Mouse (Mus musculus) lung, postnatal 4 days (tissue): ENCODE measurements around the gene Olfr38.
A peak's percentile ranks its signal among the peaks of the same experiment; 100 is the strongest.

ENCODE experiments used
- DNase-seq, 2 experiments: peaks; one replicate each; pipeline ENCODE4 v3.0.0; 2021

Gene Olfr38

DNA sequence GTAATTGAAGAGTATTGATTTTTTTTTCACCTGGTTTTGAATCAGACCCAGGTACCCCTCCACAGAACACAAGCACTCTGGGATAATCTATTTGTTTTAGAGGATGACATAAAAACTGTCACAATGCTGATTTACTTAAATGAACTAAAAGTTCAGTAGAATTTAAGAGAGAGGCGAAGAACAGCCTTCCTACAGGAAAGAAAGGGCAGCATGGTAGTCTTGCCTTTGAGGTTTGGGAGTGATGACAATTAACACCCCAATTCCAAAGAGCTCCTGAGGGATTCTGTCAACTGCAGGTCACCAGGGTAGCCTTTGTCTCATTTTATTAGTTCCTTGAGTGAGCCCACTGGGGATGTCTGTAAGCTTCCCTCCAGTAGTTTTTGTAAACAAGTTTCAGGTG lies at the start of gene Olfr38:
Gene Olfr38 (plus strand): TSS at position 301 of the 400 bp plus-strand sequence.
- DNase-seq = no peak

DNA sequence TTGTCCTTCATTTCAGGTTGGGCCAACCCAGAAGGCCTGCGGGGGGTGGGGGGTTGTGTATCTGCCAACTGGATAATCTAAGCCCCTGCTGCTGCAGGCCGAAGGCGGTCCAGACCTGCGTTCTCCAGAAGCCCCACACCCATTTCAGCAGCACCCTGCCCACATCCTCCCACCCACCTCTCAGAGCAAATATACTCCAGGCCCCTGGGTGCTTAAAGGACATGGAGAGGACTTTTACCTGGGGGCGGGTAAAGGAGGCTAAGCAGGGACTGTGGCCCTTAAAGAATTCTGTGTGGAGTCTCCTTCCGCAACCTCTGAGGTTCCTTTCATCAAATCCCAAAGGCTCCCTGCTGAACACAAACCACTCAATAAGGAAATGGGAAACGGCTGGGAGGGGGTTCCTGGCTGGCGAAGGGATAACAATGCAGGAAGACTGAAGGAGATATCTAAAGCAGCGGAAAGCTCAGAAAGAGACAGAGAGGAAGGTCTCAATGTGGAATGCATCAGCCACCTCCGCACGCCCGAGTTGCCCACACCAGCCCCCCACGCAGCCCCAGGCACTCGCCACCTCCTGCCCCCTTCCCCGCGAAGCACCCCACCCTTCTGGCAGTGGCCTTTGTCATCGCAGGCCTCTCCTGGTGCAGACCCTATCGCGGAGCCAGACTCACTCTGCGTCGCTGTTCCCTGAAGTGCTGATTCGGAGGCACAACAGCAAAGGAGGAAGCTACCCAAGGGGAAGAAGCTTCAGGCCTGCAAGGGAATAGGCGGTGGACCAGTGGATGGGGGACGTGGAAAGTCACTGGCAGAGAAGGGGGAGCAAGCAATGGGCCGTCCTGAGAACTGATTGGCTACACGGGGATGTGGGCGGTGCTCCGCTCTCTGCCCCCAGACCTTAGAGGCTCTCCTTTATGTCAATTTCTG lies 46.7 kb upstream of the Olfr38 start, which contains the start of gene Tcaf1:
Gene Tcaf1 (minus strand): TSS at position 798 of the 921 bp plus-strand sequence.
- peak; percentile 82 to 90 for DNase-seq

DNA sequence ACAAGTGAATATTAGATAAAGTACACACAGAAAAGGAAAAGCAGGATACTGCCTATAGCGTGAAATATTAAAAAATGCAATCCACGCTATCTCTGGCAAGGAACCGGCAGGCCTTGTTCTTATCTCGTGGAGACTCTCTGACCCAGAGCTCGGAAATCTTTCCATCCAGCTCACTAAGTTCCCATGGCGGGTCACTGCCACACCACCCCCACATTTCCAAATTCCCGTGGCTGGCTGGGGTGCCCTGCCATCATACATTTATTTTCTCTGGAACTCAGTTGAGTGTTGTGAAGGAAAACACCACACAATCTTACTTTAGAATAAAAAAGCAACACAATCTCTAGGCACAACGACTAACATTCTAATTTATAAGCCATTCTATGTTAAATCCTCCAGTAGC lies 41.5 kb upstream of the Olfr38 start:
- DNase-seq = no peak

DNA sequence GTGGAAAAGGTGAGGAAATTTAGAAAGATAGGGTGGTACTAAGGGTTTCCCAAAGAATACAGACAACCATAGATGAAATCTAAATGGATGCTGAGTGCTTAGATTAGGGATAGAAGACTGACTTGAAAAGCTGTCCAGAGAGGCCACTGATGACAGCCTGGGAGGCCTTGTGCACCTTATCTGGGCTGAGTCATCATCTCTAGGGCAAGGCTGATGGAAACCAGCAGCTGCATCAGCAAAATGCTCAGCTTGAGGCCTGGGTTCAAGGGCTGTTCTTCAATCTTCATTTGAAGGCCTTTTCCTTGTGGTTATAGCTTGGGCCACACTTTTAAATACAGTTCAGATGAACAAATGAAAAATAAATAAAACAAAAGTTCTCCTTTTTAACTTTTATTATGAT lies 38.2 kb upstream of the Olfr38 start:
- DNase-seq = no peak

DNA sequence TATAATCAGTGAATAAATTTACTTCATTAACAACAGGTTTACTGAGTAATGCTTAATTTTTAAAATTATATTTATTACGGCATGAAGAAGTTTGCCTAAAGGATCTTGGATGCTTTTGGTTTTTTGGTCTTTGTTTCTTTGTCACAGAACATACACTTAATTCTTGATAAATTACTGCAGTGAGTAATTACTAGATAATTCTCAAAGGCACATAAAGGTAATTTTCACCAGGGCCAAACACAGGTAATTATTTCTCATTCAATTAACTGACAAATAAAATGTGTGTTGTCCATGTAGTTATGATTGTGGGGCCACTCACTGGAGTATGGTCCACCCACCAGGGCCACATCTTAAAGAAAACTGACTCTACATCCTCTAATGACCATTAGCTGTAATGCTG lies 17.1 kb upstream of the Olfr38 start, which contains the start of gene Olfr453:
Gene Olfr453 (plus strand): TSS at position 301 of the 400 bp plus-strand sequence.
- DNase-seq = no peak

DNA sequence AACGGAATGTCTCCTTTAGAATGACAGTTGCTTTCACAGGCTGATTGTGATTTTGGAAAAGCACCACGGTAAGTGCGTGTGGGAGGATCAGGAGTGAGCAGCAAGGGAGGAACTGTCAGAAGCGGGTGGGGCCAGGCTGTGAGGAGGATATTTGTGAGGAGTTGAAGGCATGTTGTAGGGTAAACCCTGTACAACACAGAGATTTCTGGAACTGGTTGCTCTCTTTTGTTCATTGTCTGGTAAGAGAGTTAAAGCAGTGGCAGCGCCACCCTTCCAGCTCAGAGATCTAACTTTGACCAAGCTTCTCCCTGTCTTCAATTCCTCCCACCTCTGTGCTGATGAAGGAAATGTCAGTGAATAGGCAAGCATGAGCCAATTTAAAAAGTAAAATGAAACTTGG lies 13.9 kb upstream of the Olfr38 start:
- no peak for DNase-seq

DNA sequence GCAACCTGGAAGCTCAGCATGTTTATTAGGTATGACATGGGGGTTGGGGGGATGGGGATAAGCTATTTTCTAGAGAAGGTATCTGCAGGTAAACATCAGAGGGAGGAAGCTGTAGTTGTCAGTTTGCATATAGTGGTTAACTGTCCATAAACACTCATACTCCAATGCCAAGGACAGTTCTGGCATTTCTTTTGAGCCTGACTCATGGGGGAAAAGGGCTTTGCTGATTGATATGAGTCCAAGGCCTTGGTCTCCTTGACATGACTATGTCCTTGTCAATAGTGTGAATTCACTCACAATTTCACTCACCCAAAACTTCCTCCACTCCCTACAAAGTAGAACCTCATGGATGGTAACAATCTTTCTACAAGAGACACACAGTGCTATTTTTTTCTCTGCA lies 8.4 kb upstream of the Olfr38 start:
- DNase-seq = no peak

DNA sequence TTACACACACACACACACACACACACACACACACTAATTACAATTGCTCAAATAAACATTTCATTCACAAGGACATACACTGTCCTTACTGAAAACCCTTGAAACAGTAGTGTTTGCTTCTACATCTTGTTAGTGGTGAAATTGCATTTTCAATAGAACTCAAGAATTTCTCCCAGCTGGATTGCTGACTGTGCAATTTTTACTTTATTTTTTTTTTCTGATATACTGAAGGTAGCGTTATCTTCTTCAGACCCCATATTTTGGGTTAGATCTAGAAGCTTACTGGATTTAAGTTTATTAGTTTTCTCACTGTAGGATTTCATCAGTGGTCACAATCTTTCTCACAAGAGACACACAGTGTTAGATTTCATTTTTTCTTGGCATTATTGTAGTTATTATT lies 20.9 kb downstream of the Olfr38 start:
- DNase-seq = no peak

DNA sequence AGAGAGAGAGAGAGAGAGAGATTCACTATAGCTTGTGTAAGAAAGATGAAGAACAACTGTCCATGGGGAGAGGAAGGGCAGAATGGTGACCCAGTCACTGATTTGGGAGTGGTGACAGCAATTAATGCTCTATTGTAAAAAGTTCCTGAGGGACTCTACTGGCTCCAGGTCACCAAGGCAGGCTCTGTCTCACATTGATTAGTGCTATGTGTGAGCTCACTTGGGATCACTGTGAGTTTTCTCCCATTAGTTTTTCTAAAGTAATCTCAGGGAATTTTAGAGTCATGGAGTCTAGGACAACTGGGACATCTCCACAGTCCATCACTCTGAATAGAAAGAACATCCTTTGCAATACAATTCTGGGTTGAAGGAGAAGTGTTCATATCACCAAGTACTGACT lies 28.6 kb downstream of the Olfr38 start, which contains the start of gene Olfr452:
Gene Olfr452 (plus strand): TSS at position 301 of the 400 bp plus-strand sequence.
- no peak for DNase-seq

DNA sequence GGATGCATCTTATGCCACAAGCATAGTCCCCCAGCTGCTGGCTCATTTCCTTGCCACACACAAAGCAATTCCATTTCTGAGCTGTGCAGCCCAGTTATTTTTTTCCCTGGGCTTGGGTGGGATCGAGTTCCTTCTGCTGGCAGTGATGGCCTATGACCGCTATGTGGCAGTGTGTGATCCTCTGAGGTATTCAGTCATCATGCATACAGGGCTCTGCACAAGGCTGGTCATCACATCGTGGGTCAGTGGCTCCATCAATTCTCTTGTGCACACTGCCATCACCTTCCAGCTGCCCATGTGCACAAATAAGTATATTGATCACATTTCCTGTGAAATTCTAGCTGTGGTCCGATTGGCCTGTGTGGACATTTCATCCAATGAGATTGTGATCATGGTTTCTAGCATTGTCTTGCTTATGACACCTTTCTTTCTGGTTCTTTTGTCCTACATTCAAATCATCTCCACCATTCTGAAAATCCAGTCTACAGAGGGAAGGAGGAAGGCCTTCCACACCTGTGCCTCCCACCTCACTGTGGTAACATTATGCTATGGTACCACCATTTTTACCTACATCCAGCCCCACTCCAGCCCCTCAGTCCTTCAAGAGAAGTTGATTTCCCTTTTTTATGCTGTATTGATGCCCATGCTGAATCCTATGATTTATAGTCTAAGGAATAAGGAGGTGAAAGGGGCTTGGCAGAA lies 34.2 kb downstream of the Olfr38 start:
- no peak for DNase-seq

DNA sequence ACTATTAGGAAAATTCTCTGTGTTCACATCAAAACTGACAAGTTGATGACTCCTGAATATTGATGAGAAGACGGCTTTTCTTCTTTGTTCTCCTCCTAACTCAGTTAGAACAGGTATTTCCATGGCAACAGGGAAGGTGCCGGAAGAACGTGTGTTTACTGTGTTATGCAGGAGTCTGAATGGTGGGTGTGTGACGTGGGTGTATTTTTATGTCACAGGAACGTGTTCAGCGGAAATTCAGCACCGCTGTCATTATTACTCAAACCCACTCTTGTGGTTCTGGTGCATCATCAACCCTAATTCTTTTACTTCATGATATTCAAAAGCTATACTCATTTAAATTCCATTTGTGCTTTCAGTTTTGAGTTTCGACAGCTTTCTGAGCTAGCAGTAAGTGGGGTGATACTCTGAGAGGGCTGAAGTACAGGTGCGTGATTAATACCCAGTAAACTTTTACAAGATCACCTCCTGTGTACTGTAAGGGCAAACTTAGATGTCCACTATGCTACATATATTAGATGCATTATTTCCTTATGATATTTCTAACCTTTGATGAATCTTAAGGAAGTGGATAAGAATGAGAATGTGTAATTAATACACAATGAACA lies 34.8 kb downstream of the Olfr38 start:
- no peak for DNase-seq

DNA sequence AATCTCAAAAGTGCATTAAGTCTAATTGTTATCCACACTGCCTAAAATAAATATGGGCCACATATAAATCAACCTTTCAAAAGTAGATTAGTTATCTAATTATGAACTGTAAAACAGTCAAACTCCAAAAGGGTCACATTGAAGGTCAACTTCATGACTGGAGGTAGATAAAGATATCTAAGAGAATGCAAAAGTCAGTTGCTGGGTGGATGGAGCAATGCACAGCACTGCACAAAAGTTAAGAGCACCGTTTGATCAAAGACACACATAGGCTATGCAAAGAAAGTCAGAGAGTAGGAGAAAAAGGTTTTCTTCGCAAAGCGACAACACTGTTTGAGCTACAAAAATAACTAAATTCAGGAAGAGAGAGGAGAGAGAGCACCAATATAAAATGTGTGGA lies 38.8 kb downstream of the Olfr38 start:
- DNase-seq = no peak

DNA sequence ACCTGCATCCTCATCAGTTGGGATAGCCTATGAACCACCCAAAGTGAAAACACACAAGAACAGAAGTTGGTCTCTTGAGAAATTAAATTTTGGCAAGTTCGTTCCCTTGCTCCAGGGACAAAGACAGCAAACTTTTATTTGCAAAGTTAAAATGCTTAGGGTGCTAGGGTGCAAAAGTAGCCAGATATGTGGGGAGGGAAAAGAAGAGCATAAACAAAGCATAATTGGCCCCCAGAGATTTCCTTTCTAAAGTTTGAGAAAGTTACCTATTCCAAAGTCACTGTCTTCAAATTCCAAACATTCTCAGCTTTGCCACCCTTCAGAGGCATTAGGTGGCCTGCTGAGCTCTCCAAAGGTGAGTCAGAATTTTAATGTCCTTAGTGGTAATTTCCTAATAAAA lies 55.4 kb downstream of the Olfr38 start, which contains the start of gene Olfr450:
Gene Olfr450 (plus strand): TSS at position 301 of the 400 bp plus-strand sequence.
- DNase-seq = no peak
